Mouse (Mus musculus) cortical plate, adult 2 months (tissue): Measurements from ENCODE around the gene Kcnj16.

ENCODE experiments used
- CTCF ChIP-seq: fragments of 200-500 bp; IDR thresholded peaks from 2 replicates; pipeline ENCODE4 v1.5.1; 2011; ENCODE audit warnings: mild to moderate bottlenecking, control low read depth, low read length; ENCODE audit not compliant: insufficient read depth; ENCODE audit errors: extremely low read depth
- POLR2A ChIP-seq: fragments of 200-500 bp; IDR thresholded peaks from 2 replicates; pipeline ENCODE4 v1.6.1; 2011; ENCODE audit warnings: mild to moderate bottlenecking, low read length, control low read depth; ENCODE audit not compliant: insufficient read depth; ENCODE audit errors: extremely low read depth

DNA sequence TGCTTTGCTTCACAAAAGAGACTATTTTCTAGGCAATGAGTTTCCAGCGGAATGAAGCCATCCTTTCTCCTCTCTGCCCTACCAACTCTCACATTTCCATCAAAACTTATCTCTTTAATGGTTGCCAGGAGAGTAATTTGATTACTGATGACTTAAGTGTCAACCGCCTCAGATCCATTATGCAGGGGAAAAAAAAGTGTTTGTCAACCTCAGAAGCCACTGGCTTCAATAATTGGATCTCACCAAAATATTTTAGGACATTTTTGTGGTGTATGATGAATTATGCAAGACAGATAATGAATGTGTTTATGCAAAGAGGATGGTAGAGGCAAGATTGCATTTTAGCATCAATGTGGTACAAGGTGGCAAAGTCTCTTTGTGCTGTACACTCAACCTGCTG lies 52.4 kb downstream of the Kcnj16 start:
- no peak for TF ChIP-seq CTCF
- no peak for TF ChIP-seq POLR2A
